Mouse (Mus musculus): ENCODE results near the gene Gm5737. TPM values are rescaled to one million over a fixed set of nuclear protein-coding genes. Genes with fewer than 3 reads are reported as not detected.

Gm5737 gene
- polyA plus RNA-seq, 1 experiment from 2014 or later = not detected

DNA sequence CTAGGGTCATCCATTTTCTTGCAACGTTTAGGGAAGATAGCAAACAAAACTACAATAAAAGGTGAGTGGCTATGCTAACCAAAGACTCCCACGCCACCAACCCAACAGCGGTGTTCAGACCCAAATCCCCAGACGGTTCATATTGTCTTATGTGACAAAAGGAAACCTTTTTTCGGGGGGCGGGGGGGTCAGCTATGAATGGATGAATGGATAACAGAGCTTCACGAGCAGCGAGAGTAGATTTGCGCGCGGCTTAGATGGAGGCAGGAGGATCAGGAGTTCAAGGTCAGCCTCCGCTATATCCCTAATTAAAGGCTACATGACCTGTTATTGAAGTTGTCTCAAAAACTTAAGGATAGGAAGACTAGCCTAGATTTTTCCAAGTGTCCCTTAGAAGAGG lies 24.2 kb downstream of the Gm5737 start:
- no peaks in the 10 kb centered on the region for H3K9me3 ChIP-seq (ENCODE audit: control insufficient read depth, low read length)
- H3K27me3 ChIP-seq (ENCODE audit: control insufficient read depth, insufficient read depth, low read length) = peaks cover 1% of the 10 kb centered on the region
- no peaks in the 10 kb centered on the region for H3K36me3 ChIP-seq (ENCODE audit: control insufficient read depth, insufficient read depth, low read length)
- no peak overlapping the region for H3K9ac ChIP-seq (ENCODE audit: low read depth, low read length)
- 6% methylated on average over 12 of the region's 12 CpGs for WGBS
- no peaks in the 10 kb centered on the region for H3K4me1 ChIP-seq (replicated peaks; ENCODE audit: control insufficient read depth, insufficient read depth, low read length)
- H3K27ac ChIP-seq (ENCODE audit: low read depth, low read length) = no peak overlapping the region
- H3K4me3 ChIP-seq (ENCODE audit: low read depth, low read length) = peak overlapping the region; percentile 60
- H3K4me2 ChIP-seq (replicated peaks; ENCODE audit: low read depth, low read length) = peak overlapping the region; percentile 41; the same call in 1 of the 2 replicates
- no peak for ATAC-seq (ENCODE audit: low FRiP score)
- peak; percentile 69 for DNase-seq (ENCODE audit: low spot score)

DNA sequence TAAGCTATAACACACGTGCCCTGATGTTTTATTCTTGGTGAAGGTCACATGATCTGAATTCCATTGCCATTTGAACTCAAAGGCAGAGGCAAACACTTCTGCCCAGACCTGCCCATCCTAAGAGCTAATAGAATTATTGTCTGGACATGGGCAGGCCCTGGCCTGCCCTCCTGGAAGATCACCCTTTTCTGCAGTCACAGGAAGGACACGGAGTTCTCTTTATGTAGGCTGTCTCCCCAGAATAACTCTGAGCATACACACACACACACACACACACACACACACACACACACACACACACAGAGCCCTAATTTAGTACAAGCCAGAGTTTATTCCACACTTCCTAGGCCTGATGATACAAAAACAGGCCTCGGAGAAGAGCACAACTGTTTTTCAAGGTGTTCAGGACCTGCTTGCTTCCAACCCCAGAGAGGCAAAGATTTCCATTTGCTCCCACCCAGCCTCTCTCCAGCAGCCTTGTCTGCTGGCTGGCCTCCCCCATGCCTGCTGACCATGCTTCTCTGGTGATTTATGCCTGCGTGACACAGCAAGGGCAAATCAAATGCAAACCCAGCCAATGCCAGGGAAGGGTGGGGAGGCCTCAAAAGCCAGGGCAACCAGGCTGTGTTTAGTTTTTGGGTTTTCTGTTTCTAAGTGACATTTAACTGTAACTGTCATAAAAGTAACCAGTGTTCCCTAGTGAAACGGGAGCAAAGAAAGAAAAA lies 26.4 kb downstream of the Gm5737 start:
- Histone ChIP-seq H3K36me3 (ENCODE audit: control insufficient read depth, insufficient read depth, low read length) (no peaks in the 10 kb centered on the region), H3K9me3 (ENCODE audit: control insufficient read depth, low read length) (no peaks in the 10 kb centered on the region), H3K27ac (ENCODE audit: low read depth, low read length) (no peak overlapping the region), H3K4me2 (replicated peaks; ENCODE audit: low read depth, low read length) (no peak overlapping the region), H3K4me1 (replicated peaks; ENCODE audit: control insufficient read depth, insufficient read depth, low read length) (no peaks in the 10 kb centered on the region), H3K9ac (ENCODE audit: low read depth, low read length) (no peak overlapping the region), H3K4me3 (ENCODE audit: low read depth, low read length) (no peak overlapping the region), H3K27me3 (ENCODE audit: control insufficient read depth, insufficient read depth, low read length) (no peaks in the 10 kb centered on the region)
- DNase-seq (ENCODE audit: low spot score) = no peak
- no peak for ATAC-seq (ENCODE audit: low FRiP score)
- WGBS = 76% methylated on average over 5 of the region's 5 CpGs

DNA sequence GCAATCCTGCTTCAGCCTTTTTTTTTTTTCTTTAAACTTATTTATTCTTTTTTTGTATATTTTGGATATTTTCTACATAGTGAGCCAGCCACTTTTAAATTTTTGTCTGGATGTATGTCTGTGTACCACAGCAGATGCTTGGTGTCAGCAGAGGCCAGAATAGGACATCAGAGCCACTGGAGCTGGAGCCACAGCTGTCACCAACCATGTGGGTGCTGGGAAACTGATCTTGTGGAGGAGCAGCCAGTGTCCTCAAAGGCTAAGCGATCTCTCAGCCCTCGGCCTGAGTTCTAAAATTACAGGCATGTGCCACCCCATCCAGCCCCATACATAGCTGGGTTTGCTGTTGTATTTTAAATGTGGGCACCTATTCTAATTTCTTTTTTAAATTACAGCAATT lies 27.6 kb downstream of the Gm5737 start:
- H3K27ac ChIP-seq (ENCODE audit: low read depth, low read length) = no peak overlapping the region
- no peaks in the 10 kb centered on the region for H3K36me3 ChIP-seq (ENCODE audit: control insufficient read depth, insufficient read depth, low read length)
- H3K9ac ChIP-seq (ENCODE audit: low read depth, low read length) = no peak overlapping the region
- 61% methylated on average over 2 of the region's 2 CpGs for WGBS
- ATAC-seq (ENCODE audit: low FRiP score) = no peak
- H3K4me3 ChIP-seq (ENCODE audit: low read depth, low read length) = no peak overlapping the region
- no peak for DNase-seq (ENCODE audit: low spot score)
- H3K27me3 ChIP-seq (ENCODE audit: control insufficient read depth, insufficient read depth, low read length) = no peaks in the 10 kb centered on the region
- H3K4me2 ChIP-seq (replicated peaks; ENCODE audit: low read depth, low read length) = no peak overlapping the region
- H3K4me1 ChIP-seq (replicated peaks; ENCODE audit: control insufficient read depth, insufficient read depth, low read length) = 0 out of 2 replicates have a peak, but pooled peaks cover 2% of the 10 kb centered on the region
- no peaks in the 10 kb centered on the region for H3K9me3 ChIP-seq (ENCODE audit: control insufficient read depth, low read length)

DNA sequence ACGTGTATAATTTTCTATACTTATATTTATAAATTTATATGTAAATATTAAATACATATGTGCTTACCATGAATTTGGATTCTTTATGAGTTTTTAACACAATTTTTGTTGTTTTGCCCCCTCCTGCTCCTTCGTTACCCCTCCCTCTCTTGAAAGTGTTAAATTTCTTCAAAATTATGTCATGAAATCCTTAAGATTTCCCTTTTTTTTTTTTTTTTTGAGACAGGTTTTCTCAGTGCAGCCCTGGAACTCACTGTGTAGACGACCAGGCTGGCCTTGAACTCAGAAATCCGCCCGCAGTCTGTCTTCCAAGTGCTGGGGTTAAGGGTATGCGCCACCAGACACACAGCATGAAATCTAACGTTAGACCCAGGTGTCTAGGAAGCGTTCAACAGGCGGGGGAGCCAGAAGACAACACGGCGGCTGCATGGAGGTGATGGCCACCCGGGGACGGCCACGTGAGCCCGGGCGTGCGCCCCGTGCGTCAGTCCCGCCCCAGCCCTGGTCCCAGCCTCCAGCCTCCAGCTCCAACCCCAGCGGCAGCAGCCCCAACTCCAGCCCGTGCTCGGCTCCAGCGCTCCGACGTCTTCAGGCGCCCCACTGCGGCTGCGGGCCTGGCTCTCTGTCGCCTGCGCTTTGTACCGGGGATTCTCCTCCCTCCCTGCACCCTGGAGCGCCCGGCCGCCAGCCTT lies 30.3 kb downstream of the Gm5737 start, which contains the start of gene Eef2k:
Gene Eef2k, plus strand, starts transcription at position 487 of the 692 bp plus-strand sequence.
- DNase-seq (ENCODE audit: low spot score) = peak; percentile 87
- Histone ChIP-seq H3K9ac (ENCODE audit: low read depth, low read length) (peak within 1 kb of the TSS; percentile 84), H3K4me1 (replicated peaks; ENCODE audit: control insufficient read depth, insufficient read depth, low read length) (0 out of 2 replicates have a peak, but pooled peaks cover 2% of the 10 kb centered on the region), H3K27me3 (ENCODE audit: control insufficient read depth, insufficient read depth, low read length) (no peaks in the 10 kb centered on the region), H3K9me3 (ENCODE audit: control insufficient read depth, low read length) (no peaks in the 10 kb centered on the region), H3K4me3 (ENCODE audit: low read depth, low read length) (peak within 1 kb of the TSS; percentile 67), H3K36me3 (ENCODE audit: control insufficient read depth, insufficient read depth, low read length) (no peaks in the 10 kb centered on the region), H3K4me2 (replicated peaks; ENCODE audit: low read depth, low read length) (peak within 1 kb of the TSS; percentile 94), H3K27ac (ENCODE audit: low read depth, low read length) (peak within 1 kb of the TSS; percentile 85)
- peak; percentile 94 for ATAC-seq (ENCODE audit: low FRiP score)
- 5% methylated on average over 26 of the region's 35 CpGs for WGBS

DNA sequence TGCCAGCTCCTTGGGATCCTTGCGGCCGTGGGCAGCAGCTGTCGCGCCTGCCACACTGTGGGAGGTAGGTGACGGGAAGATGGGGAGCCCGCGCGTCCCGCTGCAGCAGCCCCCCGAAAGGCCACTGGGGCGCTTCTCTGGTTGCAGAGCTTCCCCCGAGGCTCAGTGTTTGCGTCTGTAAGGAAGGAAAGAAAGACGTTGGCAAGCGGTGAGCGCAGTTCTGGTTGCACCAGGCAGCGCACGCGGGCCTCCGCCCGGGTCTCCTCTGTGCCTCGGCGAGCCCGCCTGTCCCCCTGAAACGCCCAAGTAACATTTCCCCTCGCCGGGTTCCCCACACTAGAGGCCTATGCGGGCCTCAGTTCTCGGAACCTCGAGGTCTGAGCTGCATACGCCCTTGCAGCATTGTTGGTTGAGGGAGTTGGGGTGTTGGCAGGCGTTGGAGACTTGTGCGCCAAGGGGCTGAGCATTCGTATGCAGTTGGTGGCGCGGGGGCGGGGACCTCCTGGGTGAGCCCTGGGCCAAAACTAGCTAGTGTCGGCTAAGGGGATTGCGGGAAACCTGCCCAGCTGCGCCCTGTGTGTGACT lies 31.0 kb downstream of the Gm5737 start:
- no peaks in the 10 kb centered on the region for H3K27me3 ChIP-seq (ENCODE audit: control insufficient read depth, insufficient read depth, low read length)
- H3K4me3 ChIP-seq (ENCODE audit: low read depth, low read length) = peak overlapping the region; percentile 67
- H3K27ac ChIP-seq (ENCODE audit: low read depth, low read length) = peak overlapping the region; percentile 85
- WGBS = under 1% methylated on average over 39 of the region's 40 CpGs
- peak; percentile 81 for ATAC-seq (ENCODE audit: low FRiP score)
- H3K9me3 ChIP-seq (ENCODE audit: control insufficient read depth, low read length) = no peaks in the 10 kb centered on the region
- H3K9ac ChIP-seq (ENCODE audit: low read depth, low read length) = peak overlapping the region; percentile 84
- DNase-seq (ENCODE audit: low spot score) = peak; percentile 82
- H3K4me1 ChIP-seq (replicated peaks; ENCODE audit: control insufficient read depth, insufficient read depth, low read length) = 0 out of 2 replicates have a peak, but pooled peaks cover 2% of the 10 kb centered on the region
- peak overlapping the region; percentile 94 for H3K4me2 ChIP-seq (replicated peaks; ENCODE audit: low read depth, low read length)
- no peaks in the 10 kb centered on the region for H3K36me3 ChIP-seq (ENCODE audit: control insufficient read depth, insufficient read depth, low read length)

DNA sequence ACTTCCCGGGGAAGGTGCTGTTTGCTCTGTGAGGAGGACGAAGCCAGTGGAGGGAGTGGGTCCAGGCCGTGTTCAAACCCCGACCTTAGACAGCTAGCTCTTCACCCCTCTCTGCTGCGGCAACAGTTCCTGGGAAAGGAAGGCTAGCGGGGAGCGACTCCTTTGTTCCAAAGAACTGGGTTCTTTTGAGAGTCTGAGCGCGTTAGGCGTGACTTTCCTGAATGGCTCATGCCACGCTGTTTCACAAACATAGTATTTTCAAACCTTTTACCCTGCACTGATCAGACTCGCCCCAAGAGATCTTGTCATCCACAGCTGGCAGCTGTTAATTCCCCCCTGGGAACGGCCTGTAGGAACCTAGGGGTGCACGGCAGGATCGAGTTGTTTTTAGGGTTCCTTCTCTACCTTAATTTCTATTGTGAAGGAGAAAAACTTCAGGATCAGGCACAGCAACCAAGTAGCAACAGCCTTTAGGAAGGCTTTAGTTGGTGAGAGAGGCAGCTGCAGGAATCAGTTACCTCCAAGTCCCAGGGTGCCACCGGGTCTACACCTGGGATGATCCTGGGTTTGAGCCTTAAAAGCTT lies 31.8 kb downstream of the Gm5737 start:
- no peak overlapping the region for H3K27ac ChIP-seq (ENCODE audit: low read depth, low read length)
- no peaks in the 10 kb centered on the region for H3K27me3 ChIP-seq (ENCODE audit: control insufficient read depth, insufficient read depth, low read length)
- H3K4me3 ChIP-seq (ENCODE audit: low read depth, low read length) = peak overlapping the region; percentile 67
- peak overlapping the region; percentile 94 for H3K4me2 ChIP-seq (replicated peaks; ENCODE audit: low read depth, low read length)
- no peaks in the 10 kb centered on the region for H3K36me3 ChIP-seq (ENCODE audit: control insufficient read depth, insufficient read depth, low read length)
- H3K4me1 ChIP-seq (replicated peaks; ENCODE audit: control insufficient read depth, insufficient read depth, low read length) = 0 out of 2 replicates have a peak, but pooled peaks cover 2% of the 10 kb centered on the region
- peak overlapping the region; percentile 84 for H3K9ac ChIP-seq (ENCODE audit: low read depth, low read length)
- H3K9me3 ChIP-seq (ENCODE audit: control insufficient read depth, low read length) = no peaks in the 10 kb centered on the region
- peak; percentile 22; the same call in 1 of the 2 replicates for ATAC-seq (ENCODE audit: low FRiP score)
- DNase-seq (ENCODE audit: low spot score) = peak; percentile 32
- WGBS = under 1% methylated on average over 16 of the region's 16 CpGs

DNA sequence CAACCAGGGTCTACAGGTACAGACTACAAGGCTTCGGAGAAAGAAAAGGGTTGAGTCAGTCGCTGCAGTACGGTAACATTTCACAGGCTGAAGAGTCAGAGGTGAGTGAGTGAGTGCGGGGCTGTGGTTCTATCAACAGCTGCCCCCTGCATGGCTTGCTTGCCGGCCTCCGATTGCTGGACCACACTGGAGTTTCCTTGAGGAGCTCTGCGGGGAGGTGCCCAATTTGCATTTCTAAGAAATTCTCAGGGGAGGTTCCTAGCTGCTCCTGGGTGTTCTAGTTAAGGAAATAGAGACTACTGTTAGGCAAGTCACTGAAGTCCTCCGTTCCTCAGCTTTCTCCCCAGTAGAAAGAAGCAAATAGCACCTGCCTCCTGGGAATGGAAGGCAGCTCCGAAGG lies 32.5 kb downstream of the Gm5737 start:
- no peaks in the 10 kb centered on the region for H3K27me3 ChIP-seq (ENCODE audit: control insufficient read depth, insufficient read depth, low read length)
- H3K9me3 ChIP-seq (ENCODE audit: control insufficient read depth, low read length) = no peaks in the 10 kb centered on the region
- no peak for ATAC-seq (ENCODE audit: low FRiP score)
- peak overlapping the region; percentile 67 for H3K4me3 ChIP-seq (ENCODE audit: low read depth, low read length)
- H3K27ac ChIP-seq (ENCODE audit: low read depth, low read length) = no peak overlapping the region
- H3K9ac ChIP-seq (ENCODE audit: low read depth, low read length) = peak overlapping the region; percentile 84; the same call in 1 of the 2 replicates
- WGBS = 2% methylated on average over 9 of the region's 9 CpGs
- no peak for DNase-seq (ENCODE audit: low spot score)
- no peaks in the 10 kb centered on the region for H3K36me3 ChIP-seq (ENCODE audit: control insufficient read depth, insufficient read depth, low read length)
- H3K4me2 ChIP-seq (replicated peaks; ENCODE audit: low read depth, low read length) = peak overlapping the region; percentile 94
- H3K4me1 ChIP-seq (replicated peaks; ENCODE audit: control insufficient read depth, insufficient read depth, low read length) = 0 out of 2 replicates have a peak, but pooled peaks cover 2% of the 10 kb centered on the region

DNA sequence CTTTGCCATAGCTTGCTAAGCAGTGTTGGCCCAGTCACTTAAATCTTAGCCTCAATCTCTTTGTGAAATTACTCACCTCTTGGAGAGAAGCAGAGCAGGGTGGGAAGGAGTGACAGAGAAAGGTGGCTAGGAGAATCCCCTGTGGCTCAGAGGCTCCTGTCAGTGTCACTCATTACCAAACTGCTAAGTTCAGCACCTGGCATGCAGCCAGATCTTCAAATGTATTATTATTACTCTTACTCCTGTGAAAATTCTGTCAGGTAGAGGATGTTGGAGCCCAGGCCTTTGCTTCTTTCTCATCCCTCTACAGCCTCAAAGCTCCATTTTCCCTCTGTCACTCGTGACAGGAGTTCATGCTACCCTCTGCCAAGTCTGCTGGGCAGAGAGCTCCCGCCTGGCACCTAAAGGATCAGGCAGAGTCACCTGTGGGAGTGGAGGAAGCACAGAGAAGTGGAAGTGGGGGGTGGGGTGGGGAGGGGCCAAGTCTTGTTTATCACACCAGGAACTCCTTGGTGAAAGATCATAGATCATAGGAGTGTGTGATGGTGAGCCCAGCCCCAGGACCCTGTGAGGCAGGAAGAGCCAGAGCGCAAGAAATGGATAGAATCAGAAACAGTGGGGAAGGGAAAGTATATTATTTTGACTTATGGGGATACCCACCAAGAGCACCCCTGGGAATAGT lies 36.8 kb downstream of the Gm5737 start:
- Histone ChIP-seq H3K27ac (ENCODE audit: low read depth, low read length) (no peak overlapping the region), H3K27me3 (ENCODE audit: control insufficient read depth, insufficient read depth, low read length) (no peaks in the 10 kb centered on the region), H3K4me1 (replicated peaks; ENCODE audit: control insufficient read depth, insufficient read depth, low read length) (0 out of 2 replicates have a peak, but pooled peaks cover 2% of the 10 kb centered on the region), H3K4me3 (ENCODE audit: low read depth, low read length) (no peak overlapping the region), H3K9ac (ENCODE audit: low read depth, low read length) (no peak overlapping the region), H3K4me2 (replicated peaks; ENCODE audit: low read depth, low read length) (no peak overlapping the region), H3K9me3 (ENCODE audit: control insufficient read depth, low read length) (no peaks in the 10 kb centered on the region), H3K36me3 (ENCODE audit: control insufficient read depth, insufficient read depth, low read length) (no peaks in the 10 kb centered on the region)
- WGBS = 81% methylated on average over 3 of the region's 3 CpGs
- ATAC-seq (ENCODE audit: low FRiP score) (no peak), DNase-seq (ENCODE audit: low spot score) (no peak)
